Mouse (Mus musculus): ENCODE measurements around the gene Gm11037. TPM values are rescaled to one million over a fixed set of nuclear protein-coding genes. Genes with fewer than 3 reads are reported as not detected.
"Not testable (repeated sequence)": the region's sequence is repeated elsewhere in the genome, so short reads cannot be mapped to it uniquely, and the experiment has no call there.

The Gm11037 gene
- total RNA-seq (2021): not detected
- long read RNA-seq, experiment 1: 0 reads
- long read RNA-seq, experiment 2: 0 reads

DNA sequence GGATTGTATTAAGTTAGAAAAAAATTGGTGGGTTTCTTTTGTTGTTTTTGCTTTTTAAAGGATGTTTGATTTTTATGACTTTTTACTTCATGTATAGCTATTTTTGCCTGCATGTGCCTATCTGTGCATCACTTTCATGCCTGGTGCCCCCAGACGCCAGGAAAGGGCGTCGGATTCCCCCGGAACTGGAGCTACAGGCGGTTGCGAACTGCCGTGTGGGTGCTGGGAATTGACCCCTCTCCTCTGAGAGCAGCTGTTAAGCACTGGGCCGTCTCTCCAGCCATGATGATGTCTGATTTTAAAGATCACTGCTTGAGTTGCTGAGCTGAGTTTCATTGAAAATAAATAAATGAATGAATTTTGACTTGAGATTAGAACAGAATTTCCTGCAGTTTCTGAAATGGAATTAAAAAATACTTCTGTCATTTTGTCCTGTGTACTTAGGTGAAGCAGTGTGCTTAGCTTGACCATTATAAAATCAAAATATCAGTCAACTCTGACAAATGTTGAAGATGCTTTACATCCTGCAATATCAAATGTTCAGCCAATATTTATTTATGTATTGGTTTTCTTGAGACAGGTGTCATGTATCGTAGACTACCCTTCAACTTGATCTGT, at the start of gene Gm11037:
Gene Gm11037 (plus strand): TSS at position 568 of the 618 bp plus-strand sequence.
- DNase-seq: no peak
- intact Hi-C loops (cut with DNase I): no loop called here

DNA sequence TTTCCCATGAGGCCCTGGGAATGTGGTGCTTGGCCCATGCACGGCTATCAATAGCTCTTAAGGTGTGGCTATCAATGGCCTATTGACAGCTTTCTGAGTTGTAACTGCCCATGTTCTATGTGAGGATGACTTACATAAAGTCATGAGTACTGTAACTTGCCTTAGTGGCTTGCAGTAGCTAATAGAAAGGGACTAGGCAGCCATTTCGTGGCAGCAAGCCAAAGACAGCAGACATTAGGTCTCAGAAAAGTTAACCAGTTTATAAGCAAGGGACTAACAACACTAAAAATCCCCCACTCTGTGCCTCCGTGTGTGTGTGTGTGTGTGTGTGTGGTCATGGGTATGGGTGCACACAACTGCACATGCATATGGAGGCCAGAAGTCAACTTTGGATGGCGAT, 49.1 kb upstream of the Gm11037 start:
- intact Hi-C loops (cut with DNase I): no loop called here
- DNase-seq: no peak

DNA sequence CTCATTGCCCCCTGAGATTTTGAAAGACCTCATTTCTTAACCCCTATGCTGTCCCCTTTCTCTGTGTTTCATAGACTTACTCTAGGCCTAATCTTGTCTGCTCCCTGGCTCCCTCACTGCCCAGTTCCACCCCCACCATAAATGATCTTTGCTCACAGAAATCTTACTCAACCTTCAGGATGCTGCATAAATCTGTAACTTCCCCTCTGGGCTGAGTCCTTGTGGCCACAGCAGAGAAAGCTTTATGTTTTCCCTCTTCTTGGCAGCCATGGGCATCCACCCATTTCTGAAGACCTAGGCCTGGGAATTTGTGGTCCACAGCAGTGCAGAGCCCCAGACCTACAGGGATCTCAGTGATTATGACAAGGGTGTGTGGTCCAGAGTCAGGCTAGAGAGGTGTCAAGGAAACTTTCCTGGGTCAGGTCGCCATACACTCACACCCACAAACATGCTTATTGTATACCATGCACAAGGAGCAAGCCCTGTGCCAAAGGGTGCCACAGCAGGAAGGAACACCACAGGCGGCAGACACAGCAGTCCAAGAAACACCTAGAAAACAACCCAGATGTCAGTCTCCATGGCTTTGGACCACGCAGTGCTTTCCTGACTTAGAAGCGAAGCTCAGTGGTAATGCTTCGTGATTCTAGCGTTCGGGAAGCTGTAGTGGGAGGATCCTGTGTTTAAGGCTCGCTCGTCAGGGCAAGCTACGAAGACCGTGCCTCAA, 46.5 kb upstream of the Gm11037 start, which contains the start of gene Siglec1:
Gene Siglec1 (minus strand): TSS at position 99 of the 724 bp plus-strand sequence.
- intact Hi-C loops (cut with DNase I): no loop called here
- no peak for DNase-seq

DNA sequence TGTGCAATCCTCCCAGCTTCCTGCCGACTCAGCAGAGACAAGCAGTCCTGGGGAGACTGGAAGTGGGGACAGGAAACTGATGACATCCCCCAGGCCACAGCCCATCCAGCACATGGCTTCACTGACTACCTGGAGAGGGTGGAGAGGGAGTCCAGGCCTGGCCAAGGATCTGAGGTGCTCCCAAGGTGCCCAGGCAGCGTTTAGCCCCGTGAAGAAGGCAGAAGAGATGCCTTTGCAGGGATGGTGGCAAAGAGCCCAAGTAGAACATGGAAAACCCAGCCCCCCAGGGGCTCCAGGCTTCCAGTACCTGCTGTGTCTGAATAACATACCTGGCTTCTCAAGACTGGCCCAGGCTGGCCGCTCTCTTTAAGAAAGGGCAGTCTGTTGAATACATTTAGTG, 44.7 kb upstream of the Gm11037 start:
- no peak for DNase-seq
- intact Hi-C loops (cut with DNase I): no loop called here

DNA sequence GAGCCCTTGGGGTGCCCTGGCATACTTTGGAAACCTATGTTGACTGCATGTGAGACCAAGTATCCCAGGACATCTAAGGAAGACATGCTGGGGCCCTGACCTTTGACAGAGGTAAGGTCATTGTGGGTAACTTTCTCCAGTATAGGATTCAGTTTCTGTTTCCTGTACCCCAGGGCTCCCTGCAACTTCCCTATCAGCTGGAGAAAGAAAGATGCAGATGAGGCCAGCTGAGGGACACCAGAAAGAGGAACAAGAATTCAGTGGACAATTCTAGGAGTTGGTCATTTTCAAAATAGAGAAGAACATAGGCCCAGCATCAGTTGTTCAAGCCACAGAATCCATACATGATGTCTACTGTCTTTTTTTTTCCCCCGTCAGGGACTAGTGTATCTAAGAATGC, 43.7 kb upstream of the Gm11037 start:
- DNase-seq: no peak

DNA sequence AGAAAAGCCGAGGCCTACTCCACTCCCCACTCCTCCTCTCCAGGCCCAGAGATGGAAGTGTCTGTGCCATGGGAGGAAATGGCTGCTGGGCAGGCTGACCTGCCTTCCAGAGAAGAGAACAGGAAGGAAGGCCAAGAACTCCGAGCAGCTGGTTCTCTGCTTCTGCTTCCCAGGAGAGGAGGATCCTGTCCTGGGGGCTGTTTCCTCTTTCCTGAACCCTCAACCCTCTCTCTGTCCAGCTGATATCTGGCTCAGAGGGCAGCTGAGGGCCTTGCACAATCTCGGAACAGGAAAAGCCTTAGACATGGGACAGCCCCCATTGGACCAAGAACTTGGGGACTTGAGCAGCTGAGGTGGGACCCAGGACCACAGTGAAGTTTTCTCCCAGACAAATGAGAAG, 42.4 kb upstream of the Gm11037 start:
- intact Hi-C loops (cut with DNase I): loop anchor here (2.0 kb wide), 1 partner anchor 32 kb away; no protein-coding TSS in a partner anchor
- peak; percentile 25 to 36 for DNase-seq

More for the DNA sequence above, 43.7 kb upstream of the Gm11037 start:
- intact Hi-C loops (cut with DNase I): loop anchor here (2.0 kb wide), 1 partner anchor 31 kb away; no protein-coding TSS in a partner anchor

DNA sequence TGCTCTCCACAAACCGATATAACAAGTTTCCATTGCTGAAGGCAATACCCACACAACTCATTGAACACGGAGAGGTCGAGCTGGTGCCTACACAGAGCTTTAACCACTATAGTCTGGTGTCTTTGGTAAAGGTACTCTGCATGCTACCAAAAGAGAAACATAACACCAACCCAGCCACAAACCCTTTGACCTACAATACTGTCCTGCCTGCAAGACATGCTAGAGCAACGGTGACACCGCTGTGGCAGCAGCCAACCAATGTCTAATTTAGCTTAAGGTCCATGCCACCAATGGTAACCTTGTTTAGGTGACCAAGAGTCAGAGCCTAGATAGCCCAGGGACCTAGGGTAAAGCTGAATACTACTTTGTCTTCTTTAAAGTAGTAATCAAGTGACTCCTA, 39.7 kb upstream of the Gm11037 start:
- peak; percentile 0 for DNase-seq
- intact Hi-C loops (cut with DNase I): no loop called here

DNA sequence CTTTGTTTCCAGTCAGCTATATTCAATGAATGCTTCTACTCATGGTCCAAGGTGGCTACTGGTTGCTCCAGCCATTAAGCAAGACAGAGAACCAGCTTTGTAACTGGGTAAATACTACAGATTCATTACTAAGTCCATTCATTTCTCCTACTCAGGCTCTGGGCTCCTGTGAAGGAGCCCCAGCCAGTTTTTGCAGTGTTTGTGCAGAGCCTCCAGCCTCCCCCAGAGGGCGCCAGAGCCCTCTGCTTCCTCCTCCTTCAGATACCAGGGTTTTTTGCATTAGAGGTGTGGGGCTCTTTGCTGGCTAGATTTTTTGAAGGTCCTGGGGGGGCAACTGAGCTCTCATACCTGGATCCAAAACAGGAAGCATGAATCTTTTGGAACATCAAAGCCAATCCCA, 38.5 kb upstream of the Gm11037 start:
- intact Hi-C loops (cut with DNase I): loop anchor here (1.0 to 2.0 kb wide), 4 partner anchors 48 to 159 kb away; partner anchors contain the start of gene 1700037H04Rik
- peak; percentile 86 for DNase-seq

DNA sequence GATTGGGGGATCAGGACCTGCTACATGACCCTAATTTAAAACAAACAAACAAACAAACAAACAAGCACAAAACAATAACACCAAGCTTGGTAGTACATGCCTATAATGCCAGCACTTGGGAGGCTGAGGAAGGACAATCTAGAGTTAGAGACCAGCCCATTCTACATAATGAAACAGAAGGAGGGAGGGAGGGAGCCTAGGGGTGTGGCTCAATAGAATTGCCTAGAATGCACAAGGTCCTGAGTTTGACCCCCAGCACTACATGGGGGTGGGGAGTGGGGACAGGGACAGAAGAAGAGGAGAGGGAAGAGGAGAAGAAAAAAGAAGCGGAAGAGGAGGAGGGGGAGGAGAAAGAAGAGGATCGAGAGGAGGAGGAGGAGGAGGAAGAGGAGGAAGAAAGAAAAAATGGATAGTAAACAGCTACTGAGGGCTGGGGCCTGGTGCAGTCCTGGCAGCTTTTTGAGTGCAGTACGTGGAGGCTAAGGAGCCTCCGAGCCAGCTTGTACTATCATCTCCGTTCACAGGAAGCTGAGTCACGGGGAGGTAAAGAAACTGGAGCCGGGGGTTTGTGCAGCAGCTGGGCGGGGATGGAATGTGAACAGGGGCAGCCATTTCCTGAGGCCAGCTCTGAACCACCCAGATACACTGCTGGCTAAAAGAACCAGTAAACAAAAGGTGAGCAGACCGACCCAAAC, 37.0 kb upstream of the Gm11037 start:
- intact Hi-C loops (cut with DNase I): loop anchor here (2.0 kb wide), 1 partner anchor 321 kb away; no protein-coding TSS in a partner anchor
- peak; percentile 56 to 57 for DNase-seq

DNA sequence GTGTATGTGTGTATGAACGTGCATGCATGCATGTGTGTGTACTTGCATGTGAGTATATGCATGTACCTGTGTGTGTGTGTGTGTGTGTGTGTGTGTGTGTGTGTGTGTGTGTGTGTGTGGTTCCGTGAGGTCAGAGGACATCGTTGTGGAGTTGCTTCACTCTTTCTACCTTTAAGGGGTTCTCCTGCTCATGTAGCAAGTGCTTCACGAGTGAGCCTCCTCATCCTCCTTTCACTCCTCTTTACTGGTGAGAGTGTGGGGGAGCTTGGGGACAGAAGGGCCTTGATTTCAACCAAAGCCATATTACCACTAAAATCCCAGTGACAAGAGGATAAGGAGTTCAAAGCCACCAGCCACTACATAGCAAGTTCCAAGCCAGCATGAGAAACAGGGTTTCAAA, 36.2 kb upstream of the Gm11037 start:
- DNase-seq: no peak
- intact Hi-C loops (cut with DNase I): loop anchor here (2.0 kb wide), 1 partner anchor 320 kb away; no protein-coding TSS in a partner anchor

DNA sequence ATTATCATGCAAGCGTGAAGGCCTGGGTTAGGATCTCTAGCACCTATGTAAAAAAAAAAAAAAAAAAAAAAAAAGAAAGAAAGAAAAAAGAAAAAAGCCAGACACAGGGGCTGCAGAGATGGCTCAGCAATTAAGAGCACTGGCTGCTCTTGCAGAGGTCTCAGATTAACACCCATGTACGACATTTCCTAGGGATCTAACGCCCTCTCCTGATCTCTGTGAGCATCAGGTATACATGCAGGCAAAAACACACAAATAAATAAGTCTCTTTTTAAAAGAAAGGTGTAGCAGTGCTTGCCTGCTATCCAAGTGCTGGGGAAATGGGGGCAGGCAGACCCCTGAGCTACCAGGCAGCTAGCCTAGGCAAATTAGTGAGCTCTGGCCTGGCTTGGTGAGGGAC, 31.8 kb upstream of the Gm11037 start:
- no peak for DNase-seq
- intact Hi-C loops (cut with DNase I): no loop called here

DNA sequence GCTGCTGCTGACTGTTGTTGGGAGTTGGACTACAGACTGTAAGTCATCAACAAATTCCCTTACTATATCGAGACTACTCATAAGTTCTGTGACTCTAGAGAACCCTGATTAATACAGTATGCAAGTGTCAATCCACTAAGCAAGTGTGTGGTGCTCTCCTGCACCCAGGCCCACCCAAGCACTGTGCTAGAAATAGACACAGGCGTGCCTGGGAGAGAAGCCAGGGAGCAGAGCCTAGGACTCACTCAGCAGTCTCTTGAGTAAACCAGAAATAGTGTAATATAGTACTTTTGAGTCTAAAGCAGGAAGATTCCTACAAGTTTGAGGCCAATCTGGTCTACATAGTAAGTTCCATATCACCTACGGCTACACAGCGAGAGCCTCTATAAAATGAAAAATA, 29.3 kb upstream of the Gm11037 start:
- DNase-seq: peak; percentile 40 to 61
- intact Hi-C loops (cut with DNase I): no loop called here

DNA sequence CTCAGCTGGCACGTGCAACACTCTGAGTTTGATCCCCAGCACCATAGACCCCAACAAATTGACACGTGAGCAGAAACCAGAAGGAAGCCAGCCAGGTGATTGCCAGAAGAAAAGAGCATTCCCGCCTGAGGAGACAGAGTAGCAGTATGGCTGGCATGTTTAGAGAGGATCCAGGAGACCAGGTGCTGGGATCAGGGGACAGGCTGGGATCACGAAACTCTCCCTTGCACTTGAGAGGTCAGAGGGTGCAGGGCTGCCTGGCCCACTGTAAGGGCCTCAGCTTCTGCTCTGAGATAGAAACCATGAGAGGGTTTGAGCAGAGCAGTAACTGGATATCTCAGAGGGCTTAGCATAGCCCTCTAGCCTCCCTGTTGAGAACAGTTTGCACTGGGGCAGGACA, 28.2 kb upstream of the Gm11037 start:
- intact Hi-C loops (cut with DNase I); DNase-seq: not testable (repeated sequence)

DNA sequence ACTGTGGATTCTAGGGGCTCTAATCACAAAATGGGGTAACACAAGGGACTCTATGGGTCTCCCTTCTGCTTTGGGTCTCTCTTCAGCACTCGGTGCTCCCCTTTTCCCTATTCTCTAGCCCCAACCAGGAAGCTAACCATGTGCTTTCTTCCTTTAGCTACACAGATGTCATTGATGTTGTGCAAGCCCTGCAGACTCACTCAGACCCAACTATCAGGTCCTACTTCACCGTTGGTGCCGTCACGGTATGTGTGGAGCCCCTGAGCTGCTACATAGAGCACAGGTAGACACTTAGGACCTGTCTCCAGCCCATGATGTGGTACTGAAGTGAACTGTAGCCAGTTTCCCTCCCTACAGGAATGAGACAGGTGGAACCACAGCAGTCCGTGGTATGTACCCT, 27.3 kb upstream of the Gm11037 start:
- intact Hi-C loops (cut with DNase I): no loop called here
- DNase-seq: no peak

DNA sequence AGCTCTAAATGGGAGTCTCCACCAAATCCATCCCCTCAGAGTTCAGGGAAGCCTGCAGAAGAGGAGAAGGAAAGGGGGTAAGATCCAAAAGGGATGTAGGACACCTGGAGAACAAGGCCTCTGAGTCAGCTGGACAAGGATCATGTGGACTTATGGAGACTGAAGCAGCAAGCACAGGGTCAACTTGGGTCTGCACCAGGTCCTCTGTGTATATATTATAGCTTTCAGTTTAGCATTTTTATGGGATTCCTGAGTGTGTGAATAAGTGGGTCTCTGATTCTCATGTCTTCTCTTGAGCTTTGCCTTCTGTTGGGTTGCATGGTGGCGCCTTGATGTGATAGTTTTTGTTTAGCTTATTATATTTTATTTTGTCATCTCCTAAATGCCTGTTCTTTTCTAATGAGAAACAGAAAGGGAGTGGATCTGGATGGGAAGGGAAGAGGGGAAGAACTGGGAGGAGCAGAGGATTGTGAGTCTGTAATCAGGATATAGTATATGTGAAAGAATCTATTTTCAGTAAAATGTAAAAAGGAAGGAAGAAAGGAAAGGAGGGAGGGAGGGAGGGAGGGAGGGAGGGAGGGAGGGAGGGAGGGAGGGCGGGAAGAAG, 14.2 kb upstream of the Gm11037 start:
- DNase-seq: no peak
- intact Hi-C loops (cut with DNase I): no loop called here

DNA sequence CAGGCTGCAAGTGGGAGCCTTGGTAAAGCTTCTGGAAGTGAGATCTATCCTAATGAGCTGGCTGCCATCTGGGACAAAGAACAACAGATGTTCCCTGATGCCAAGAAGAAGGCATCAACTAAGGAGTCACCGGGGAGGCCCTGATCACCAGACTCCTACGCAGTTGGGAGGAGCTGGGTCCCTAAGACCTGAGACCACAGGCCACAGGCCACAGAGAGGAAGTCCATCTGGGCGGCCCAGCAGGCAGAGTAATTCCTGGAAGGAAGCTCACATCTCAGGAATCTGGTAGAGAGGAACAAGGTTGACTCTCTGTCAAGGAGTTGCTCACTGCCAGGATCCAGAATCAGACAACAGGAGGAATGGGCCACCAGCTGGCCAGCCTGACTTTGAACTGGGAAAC, 9.1 kb upstream of the Gm11037 start:
- intact Hi-C loops (cut with DNase I): no loop called here
- DNase-seq: no peak

DNA sequence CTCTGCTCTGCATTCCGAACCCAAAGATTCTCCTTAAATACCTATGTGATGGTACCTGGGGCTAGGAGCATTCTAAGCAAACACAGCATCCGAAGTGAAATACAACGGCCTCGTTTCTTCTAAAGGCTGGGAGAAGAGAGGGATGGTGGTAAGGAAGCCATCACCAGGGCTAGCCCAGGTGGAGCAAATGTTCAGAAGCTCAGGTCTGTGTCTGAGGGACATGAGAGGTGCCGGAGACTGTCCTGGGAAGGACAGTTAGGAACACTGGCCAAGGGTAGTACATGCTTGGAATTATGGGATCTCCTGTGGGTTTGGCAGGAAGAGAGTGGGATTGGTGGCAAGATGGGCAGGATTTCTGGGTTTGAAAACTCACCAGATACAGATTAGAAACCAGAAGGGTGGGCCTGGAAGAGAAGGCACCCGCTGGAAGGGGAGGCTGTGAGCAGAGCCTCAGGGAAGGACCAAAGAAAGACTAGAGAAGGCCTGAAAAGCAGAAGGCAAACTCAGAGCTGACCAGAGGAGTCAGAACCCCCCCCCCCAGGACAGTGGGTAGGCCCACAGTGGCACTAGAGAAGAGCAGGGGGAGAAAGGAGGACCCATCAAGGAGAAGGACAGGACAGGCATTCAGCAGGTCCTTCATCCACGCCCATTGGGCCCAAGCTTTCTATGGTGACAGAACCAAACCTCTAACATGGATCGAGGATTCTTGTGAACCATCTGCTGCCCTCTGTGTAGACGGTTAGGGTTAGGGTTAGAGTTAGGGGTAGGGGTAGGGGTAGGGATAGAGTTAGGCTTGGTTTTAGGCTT, 7.9 kb upstream of the Gm11037 start:
- intact Hi-C loops (cut with DNase I): no loop called here
- DNase-seq: no peak

DNA sequence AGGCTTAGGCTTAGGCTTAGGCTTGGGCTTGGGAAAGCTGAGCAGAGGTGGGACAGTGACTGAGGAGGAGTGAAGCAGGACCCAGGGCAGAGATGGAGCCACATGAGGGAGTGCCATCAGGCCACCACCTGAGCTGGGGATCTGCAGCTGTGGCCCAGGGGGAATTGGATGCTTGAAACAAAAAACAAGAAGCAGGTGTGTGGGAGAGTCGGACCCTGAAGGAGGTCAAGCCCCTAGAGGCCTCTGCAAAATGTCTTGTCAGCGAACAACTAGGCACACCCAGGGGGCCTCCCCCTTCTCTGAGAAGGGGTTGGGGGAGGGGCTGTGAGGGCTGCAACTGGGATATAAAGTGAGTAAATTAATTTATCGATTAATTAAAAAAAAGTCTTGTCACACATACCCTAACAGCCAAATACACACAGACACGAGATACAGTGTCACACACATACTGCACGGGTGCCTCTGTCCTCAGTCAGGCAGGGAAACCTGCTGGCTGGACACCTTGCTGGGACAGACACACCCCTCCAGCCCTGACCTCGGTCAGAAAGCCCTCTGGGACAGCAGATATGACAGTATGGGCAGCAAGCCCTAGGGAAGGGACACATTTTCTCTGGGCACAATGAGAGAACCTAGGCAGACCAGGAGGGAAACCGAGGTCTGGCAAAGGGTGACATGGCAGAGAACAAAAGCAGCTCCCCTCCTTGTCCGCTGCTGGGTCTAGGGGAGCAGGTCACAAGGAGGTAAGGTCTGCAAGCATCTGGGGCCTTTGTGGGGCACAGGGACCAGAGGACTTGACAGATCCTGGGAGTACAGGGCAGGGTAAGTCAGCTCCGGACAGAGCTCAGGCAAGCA, 7.1 kb upstream of the Gm11037 start:
- DNase-seq: no peak
- intact Hi-C loops (cut with DNase I): loop anchor here (2.0 kb wide), 1 partner anchor 15 kb away; no protein-coding TSS in a partner anchor
